Mouse (Mus musculus): ENCODE measurements around the gene Ltn1.

The Ltn1 gene

GRCm38 (mm10) chr16:87432033-87432814 is at the start of gene Ltn1:
Ltn1 (minus strand) TSS chr16:87432612.
- peak; percentile 99 for DNase-seq

- DNase-seq = no peak
Observed at GRCm38 (mm10) chr16:87470579-87470978, 38.2 kb upstream of the Ltn1 start.

DNA sequence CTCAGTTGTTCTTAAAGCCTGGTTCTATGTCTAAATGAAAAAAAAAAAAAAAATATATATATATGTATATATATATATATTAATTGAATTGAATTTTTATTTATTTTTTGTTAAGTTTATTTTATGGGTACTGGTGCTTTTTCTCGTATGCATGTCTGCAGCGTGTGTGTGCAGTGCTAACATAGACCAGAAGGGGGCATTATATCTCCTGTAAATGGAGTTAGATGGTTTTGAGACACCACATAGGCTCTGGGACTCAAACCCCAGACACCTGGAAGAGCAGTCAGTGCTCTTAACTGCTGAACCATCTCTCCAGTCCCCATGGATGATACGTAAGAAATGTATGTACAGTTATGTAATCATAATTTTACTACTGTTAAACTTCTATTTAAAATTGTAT is 26.3 kb upstream of the Ltn1 start:
- no peak for DNase-seq

DNA sequence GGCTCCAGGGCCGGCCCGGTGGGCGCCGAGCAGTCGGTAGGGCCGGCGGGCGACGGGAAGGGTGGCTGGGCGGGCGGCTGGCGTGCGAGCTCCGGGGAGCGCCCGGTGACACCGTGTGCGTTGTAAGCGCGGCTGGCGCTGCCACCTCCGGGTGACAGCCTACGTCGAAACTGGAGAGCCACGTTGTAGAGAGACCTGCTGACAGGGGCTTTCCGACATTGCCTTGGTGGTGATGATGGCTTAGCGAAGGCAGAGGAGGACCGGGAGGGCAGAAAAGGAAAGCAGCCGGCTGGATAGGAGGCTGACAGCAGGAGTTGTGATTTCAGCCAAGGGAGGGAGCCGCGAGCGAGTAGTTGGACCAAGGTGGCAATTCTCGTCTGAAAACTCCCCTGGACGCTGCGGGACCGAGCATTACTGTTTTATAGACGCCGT is 22.8 kb upstream of the Ltn1 start:
- peak in 1 of 2 experiments; percentile 21 for DNase-seq

- peak; percentile 88 to 91 for DNase-seq
Observed at GRCm38 (mm10) chr16:87454419-87455179, 22.2 kb upstream of the Ltn1 start, which contains the start of gene Usp16. Usp16 (plus strand) TSS chr16:87454703.

DNA sequence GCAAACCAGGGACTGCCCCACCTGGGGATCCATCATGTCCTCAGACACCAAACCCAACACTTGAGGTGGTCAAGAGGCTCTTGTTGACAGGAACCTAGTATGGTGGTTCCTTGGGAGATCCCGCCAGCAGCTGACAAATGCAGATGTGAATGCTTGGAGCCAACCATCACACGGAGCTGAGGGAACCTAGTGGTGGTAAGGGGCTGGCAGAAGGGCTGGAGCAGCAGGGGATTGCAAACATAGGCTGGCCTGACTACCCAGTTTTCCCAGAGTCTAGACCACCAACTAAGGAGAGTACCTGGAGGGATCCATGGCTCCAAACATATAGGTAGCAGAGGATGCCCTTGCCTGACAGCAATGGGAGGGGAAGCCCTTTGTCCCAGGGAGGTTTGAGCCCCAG is 20.8 kb upstream of the Ltn1 start:
- no peak for DNase-seq

GRCm38 (mm10) chr16:87445528-87445927 is 13.1 kb upstream of the Ltn1 start:
- no peak for DNase-seq

DNA sequence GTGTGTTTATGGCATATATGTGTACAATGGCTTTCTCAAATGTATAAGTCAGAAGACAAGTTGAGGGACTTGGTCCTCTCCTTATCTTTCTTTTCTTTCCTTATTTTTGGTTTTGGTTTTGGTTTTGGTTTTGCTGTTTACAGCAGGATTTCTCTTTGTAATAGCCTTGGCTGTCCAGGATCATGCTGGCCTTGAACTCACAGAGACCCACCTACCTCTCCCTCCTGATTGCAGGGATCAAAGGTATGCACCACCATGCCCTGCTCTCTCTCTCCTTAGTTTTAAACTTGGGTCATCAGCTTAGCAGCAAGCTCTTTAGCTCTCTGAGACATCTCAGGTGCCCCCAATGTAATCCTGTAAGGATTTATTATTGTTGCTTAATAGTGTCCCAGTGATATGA is 12.7 kb upstream of the Ltn1 start:
- no peak for DNase-seq

- no peak for DNase-seq
Observed at GRCm38 (mm10) chr16:87444071-87444470, 11.7 kb upstream of the Ltn1 start.

GRCm38 (mm10) chr16:87443245-87443644 is 10.8 kb upstream of the Ltn1 start:
- DNase-seq = no peak

DNA sequence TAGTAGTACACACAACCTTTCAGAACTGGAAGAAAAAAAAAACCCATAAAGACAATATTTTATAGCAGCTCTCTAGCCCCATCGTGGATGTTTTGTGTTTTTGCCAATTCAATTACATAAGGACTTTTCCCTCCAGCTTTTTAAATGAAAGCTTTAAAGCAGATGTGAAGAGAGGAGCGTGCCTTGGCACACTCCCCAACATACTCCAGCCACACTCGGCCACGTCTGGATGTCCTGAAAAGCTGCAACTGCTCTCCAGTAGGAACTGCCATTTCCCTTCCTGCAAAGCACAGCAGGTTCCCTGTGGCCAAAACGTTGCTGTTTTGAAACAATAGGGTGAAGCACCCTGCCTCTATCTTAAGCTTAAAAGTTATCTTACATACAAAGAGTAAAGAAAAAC is 9.9 kb upstream of the Ltn1 start:
- DNase-seq = no peak

DNA sequence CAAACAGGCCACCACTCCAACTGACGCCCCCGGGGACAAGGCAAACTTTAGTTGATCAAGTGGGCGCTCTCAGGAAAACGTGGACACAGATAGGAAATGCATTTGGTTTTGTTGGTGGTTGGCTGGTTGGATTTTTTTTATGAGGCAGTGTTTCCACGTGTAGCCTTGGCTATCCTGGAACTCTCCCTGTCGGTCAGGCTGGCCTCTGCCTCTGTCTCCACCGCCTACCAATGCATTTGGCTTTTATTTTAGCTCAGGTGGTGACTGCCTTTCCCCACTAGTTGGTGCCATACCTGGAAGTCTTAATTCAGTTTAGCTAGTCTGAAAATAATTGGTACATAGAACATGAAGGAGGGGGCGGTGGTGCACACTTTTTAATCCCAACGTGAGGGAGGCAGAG is 8.7 kb upstream of the Ltn1 start:
- peak; percentile 41 to 54 for DNase-seq

- DNase-seq = peak; percentile 91 to 93
Observed at GRCm38 (mm10) chr16:87440184-87440686, 7.8 kb upstream of the Ltn1 start, which contains the start of gene Rwdd2b. Rwdd2b (minus strand) TSS chr16:87440573.

DNA sequence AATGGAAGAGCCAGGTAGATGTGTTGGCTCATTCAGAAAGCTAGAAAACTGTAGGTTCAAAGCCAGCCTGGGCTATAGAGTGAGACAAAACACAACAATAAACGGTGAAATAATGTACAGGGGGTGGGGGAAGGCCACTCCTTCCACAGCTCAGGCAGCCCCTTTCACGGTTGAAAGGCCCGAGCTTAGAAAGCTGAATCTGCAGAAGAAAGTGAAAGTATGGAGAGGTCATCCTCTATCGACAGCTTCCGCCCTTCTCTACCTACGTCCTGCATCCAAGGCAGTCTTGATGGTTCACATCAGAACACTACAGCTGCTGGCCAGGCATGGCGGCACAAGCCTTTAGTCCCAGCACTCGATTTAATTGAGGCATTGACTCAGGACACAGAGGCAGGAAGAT is 6.3 kb upstream of the Ltn1 start:
- DNase-seq = no peak

DNA sequence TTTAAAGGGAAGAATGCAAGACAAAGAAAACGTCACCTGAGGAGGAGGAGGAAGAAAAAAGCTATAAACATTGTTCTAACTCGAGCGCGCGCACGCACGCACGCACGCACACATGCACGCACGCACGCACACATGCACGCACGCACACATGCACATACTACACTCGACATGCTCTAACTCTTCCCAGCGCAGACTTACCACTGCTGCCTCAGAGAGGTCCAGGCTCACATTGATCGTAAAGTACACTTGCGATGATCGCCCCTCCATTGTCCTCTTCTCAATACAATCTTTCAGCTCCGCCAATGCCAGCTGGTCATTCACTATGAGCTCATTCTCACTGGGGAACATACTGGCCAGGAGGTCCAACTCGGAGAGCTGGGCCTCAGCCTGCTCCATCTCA is 4.7 kb upstream of the Ltn1 start:
- DNase-seq = no peak

GRCm38 (mm10) chr16:87435411-87436205 is 3.2 kb upstream of the Ltn1 start:
- DNase-seq = peak; percentile 22 to 38

DNA sequence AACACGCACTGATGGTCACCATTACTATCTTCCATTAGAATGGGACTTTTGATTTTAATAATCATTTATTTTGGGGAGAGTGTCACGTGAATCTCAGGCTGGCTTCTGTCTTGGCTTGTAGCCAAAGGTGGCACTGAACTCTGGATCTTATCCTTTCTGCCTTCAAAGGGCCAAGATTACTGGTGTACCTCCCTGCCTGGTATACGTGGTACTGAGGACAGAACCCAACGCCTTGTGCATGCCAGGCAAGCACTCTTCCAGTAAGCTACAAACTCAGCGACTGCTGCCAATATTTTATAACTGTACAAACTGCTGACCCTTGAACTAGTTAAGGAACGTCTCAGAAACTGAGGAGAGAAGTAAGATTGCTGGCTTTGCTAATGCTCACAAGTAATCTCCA is 2.5 kb upstream of the Ltn1 start:
- DNase-seq = peak; percentile 64 to 70

DNA sequence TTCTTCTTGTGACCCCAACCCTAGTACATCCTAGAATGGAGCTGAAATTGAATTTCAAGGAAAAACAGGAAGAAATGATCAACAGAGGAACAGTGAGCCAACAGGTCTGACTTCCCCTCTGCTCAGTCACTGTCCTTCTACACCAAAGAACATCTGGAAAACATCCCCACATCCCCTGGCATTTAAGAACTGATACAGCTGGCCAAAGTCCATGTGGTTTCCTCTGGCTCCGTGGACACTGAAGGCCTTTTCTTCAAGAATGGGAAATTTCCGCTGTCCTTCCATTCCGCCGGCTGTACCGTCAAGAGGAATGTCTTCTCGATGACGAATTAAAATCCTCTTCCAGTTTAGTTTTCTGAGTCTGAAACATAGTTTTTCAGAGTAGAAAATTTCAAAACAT is 1.9 kb upstream of the Ltn1 start:
- no peak for DNase-seq

GRCm38 (mm10) chr16:87427516-87427915 is 4.9 kb downstream of the Ltn1 start:
- DNase-seq = no peak

- DNase-seq = no peak
Observed at GRCm38 (mm10) chr16:87420662-87421061, 11.8 kb downstream of the Ltn1 start.

GRCm38 (mm10) chr16:87405001-87405400 is 27.4 kb downstream of the Ltn1 start:
- peak; percentile 12 to 22 for DNase-seq

- DNase-seq = peak; percentile 58 to 74
Observed at GRCm38 (mm10) chr16:87393813-87394548, 38.4 kb downstream of the Ltn1 start.
